In the genomic region with DNA sequence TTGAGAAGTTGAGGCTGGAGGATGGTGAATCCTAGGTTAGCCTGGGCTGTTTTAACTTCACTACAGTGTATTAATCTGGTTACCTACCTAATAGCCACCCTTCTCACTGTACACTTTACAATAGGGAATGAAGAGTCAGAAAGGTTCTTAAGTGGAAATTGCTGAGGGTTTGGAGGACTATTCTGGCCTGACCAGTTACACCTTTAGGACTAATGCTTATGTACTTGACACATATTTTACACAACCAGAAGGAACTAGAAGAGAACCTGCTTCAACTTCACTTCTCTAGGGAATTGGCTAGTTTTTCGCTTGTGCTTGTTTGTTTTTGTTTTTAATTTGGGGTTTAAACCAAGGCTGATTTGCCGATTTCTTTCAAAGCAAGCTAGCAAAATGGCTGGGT, we compare ENCODE assay signal across 38 mouse cellular contexts. TPM values are rescaled to one million over a fixed set of nuclear protein-coding genes. Genes with fewer than 3 reads are reported as not detected.
A peak's percentile ranks its signal among the peaks of the same experiment; 100 is the strongest.
DNase-seq lines count a peak whose midpoint lies in the region; ATAC-seq and TF ChIP-seq lines count a peak whose summit lies in the region.
"Had no signal": no experiment of that assay in that cellular context is flagged by ENCODE, and none has a peak within 500 bp of the region (broad histone marks: within the 10 kb centered on the region; RNA-seq: fewer than 3 reads in every experiment).

No protein-coding gene starts in this region.

- ATAC-seq in lung, embryonic 15.5 days (ENCODE audit: borderline replicate concordance, extremely low read depth, low FRiP score, low TSS enrichment) = no peak
- ATAC-seq: forebrain, postnatal 0 days; midbrain, embryonic 13.5 days; Patski had no signal

- no peak for DNase-seq in gastrocnemius, adult 2 months
- DNase-seq in gastrocnemius, adult 18-20 months (ENCODE audit: low spot score) = no peak
- DNase-seq in lung, adult 2 months = no peak
- DNase-seq in testis, postnatal 14 days (ENCODE audit: low spot score) = no peak
- DNase-seq in spleen, postnatal 10 days (ENCODE audit: low spot score in 2 of 2) = no peak
- DNase-seq: adrenal gland, postnatal 10 days; cerebellum, adult 8-10 months; cerebellum, postnatal 36 days; forebrain, postnatal 0 days; gastrocnemius, postnatal 25 days; heart, adult 11 months; heart, postnatal 4 days; kidney, adult 18-20 months; kidney, postnatal 25 days; retina, postnatal 1 day; right cerebral cortex, postnatal 14 days; thymus, adult 2 months; thymus, postnatal 36 days had no signal

- H3K4me2 ChIP-seq in lung, embryonic 15.5 days = peak overlapping the region; percentile 11; the same call in 1 of the 2 replicates
- H3K4me2 ChIP-seq in myocyte (ENCODE audit: low read depth) = peak overlapping the region; percentile 66
- H3K4me2 ChIP-seq: embryonic facial prominence, embryonic 12.5 days; forebrain, embryonic 12.5 days; hindbrain, embryonic 13.5 days; kidney, embryonic 15.5 days; limb, embryonic 12.5 days; midbrain, embryonic 13.5 days had no signal

- H3K79me2 ChIP-seq in myocyte (ENCODE audit: control insufficient read depth, insufficient read depth) = peaks cover 26% of the 10 kb centered on the region

- TF ChIP-seq POLR2A in lung, adult 2 months (IDR thresholded peaks at IDR 0.05; ENCODE audit: borderline replicate concordance, extremely low read depth, low read depth, low read length) = no peak
- no peak for TF ChIP-seq POLR2A in testis, adult 2 months (IDR thresholded peaks at IDR 0.05; ENCODE audit: control insufficient read depth, low read depth, low read length)
- no peak for TF ChIP-seq POLR2A in myocyte (IDR thresholded peaks at IDR 0.05; ENCODE audit: insufficient read length, low read depth)

- 56% methylated on average over 2 of the region's 2 CpGs for WGBS in lung, embryonic 15.5 days
- 41% methylated on average over 2 of the region's 2 CpGs for WGBS in lung, adult 2 months

- no peak overlapping the region for H3ac ChIP-seq in myocyte (ENCODE audit: control insufficient read depth, insufficient read length)

- peak overlapping the region; percentile 93 for H3K27ac ChIP-seq in gastrocnemius, adult 2 months
- H3K27ac ChIP-seq in lung, embryonic 15.5 days = 0 out of 2 replicates have a peak overlapping the region, but pooled peaks have one; percentile 29
- H3K27ac ChIP-seq in testis, adult 2 months (ENCODE audit: control insufficient read depth, insufficient read depth, low read depth, low read length) = no peak overlapping the region
- H3K27ac ChIP-seq: embryonic facial prominence, embryonic 12.5 days; forebrain, embryonic 12.5 days; hindbrain, embryonic 13.5 days; kidney, embryonic 15.5 days; limb, embryonic 12.5 days; midbrain, embryonic 13.5 days had no signal

- no peaks in the 10 kb centered on the region for H3K27me3 ChIP-seq in lung, embryonic 15.5 days
- H3K27me3 ChIP-seq in testis, adult 2 months (ENCODE audit: control insufficient read depth, insufficient read depth, low read length) = no peaks in the 10 kb centered on the region
- no peaks in the 10 kb centered on the region for H3K27me3 ChIP-seq in myocyte (ENCODE audit: control insufficient read depth, insufficient read depth, insufficient read length)
- H3K27me3 ChIP-seq: embryonic facial prominence, embryonic 12.5 days; forebrain, embryonic 12.5 days; heart, embryonic 12.5 days; hindbrain, embryonic 13.5 days; kidney, embryonic 15.5 days; limb, embryonic 12.5 days; midbrain, embryonic 13.5 days; Patski had no signal

- intact Hi-C loops in gastrocnemius, adult 2 months (cut with DNase I) = loop anchor here (5.0 kb wide), 2 partner anchors 101 to 156 kb away; partner anchors contain the start of genes Rnf168 and Ubxn7

- no peaks in the 10 kb centered on the region for H3K36me3 ChIP-seq in lung, embryonic 15.5 days
- no peaks in the 10 kb centered on the region for H3K36me3 ChIP-seq in testis, adult 2 months (ENCODE audit: control insufficient read depth, insufficient read depth, low read length)
- no peaks in the 10 kb centered on the region for H3K36me3 ChIP-seq in myocyte (ENCODE audit: control insufficient read depth, insufficient read depth)
- H3K36me3 ChIP-seq: embryonic facial prominence, embryonic 12.5 days; forebrain, embryonic 12.5 days; heart, embryonic 12.5 days; hindbrain, embryonic 13.5 days; kidney, embryonic 15.5 days; limb, embryonic 12.5 days; midbrain, embryonic 13.5 days had no signal

- H3K9ac ChIP-seq in lung, embryonic 15.5 days = no peak overlapping the region
- H3K9ac ChIP-seq: embryonic facial prominence, embryonic 12.5 days; forebrain, embryonic 12.5 days; forebrain, postnatal 0 days; heart, embryonic 12.5 days; hindbrain, embryonic 13.5 days; kidney, embryonic 15.5 days; limb, embryonic 12.5 days; midbrain, embryonic 13.5 days had no signal

- no peak for TF ChIP-seq CTCF in gastrocnemius, adult 2 months (IDR thresholded peaks at IDR 0.05)
- no peak for TF ChIP-seq CTCF in lung, adult 2 months (IDR thresholded peaks at IDR 0.05; ENCODE audit: insufficient read depth, low read length)
- TF ChIP-seq CTCF in testis, adult 2 months (IDR thresholded peaks at IDR 0.05; ENCODE audit: control insufficient read depth, insufficient read depth, insufficient replicate concordance, low read depth, low read length) = no peak

- H3K4me1 ChIP-seq in lung, embryonic 15.5 days = peaks cover 24% of the 10 kb centered on the region
- H3K4me1 ChIP-seq in lung, adult 2 months (ENCODE audit: control insufficient read depth, insufficient read depth, low read length) = peaks cover 9% of the 10 kb centered on the region
- H3K4me1 ChIP-seq in testis, adult 2 months (ENCODE audit: control insufficient read depth, insufficient read depth, low read length) = no peaks in the 10 kb centered on the region

- no peaks in the 10 kb centered on the region for H3K9me3 ChIP-seq in lung, embryonic 15.5 days
- H3K9me3 ChIP-seq: embryonic facial prominence, embryonic 12.5 days; forebrain, embryonic 12.5 days; heart, embryonic 12.5 days; hindbrain, embryonic 13.5 days; kidney, embryonic 15.5 days; limb, embryonic 12.5 days; midbrain, embryonic 13.5 days had no signal

- no peak overlapping the region for H3K4me3 ChIP-seq in gastrocnemius, adult 2 months
- no peak overlapping the region for H3K4me3 ChIP-seq in lung, embryonic 15.5 days
- H3K4me3 ChIP-seq in lung, adult 2 months (replicated peaks; ENCODE audit: extremely low read depth, low read depth, low read length) = no peak overlapping the region
- H3K4me3 ChIP-seq in testis, adult 2 months (ENCODE audit: control insufficient read depth, low read depth, low read length) = peak overlapping the region; percentile 53; the same call in 1 of the 2 replicates
- no peak overlapping the region for H3K4me3 ChIP-seq in myocyte
- H3K4me3 ChIP-seq: embryonic facial prominence, embryonic 12.5 days; forebrain, embryonic 12.5 days; heart, embryonic 12.5 days; hindbrain, embryonic 13.5 days; kidney, embryonic 15.5 days; limb, embryonic 12.5 days; midbrain, embryonic 13.5 days had no signal

TF ChIP-seq in myocyte, 11 proteins besides CTCF, POLR2A, EP300 and RAD21:
- no peak for TF ChIP-seq CEBPB (IDR thresholded peaks at IDR 0.05; ENCODE audit: insufficient read depth, poor library complexity, severe bottlenecking)
TF ChIP-seq in myocyte: peak in this region for 0.

RNA-seq across cellular contexts. Expression of gene Pcyt1a, which starts 2.4 kb away (rescaled TPM):
- 100 to 1,000 TPM; 108 to 123 TPM for total RNA-seq in gastrocnemius, adult 2 months (2021)
- total RNA-seq in gastrocnemius, adult 18-20 months (2021) = 100 to 1,000 TPM; 124 to 125 TPM
- 35.6 and 36.1 TPM in 2 replicates for polyA plus RNA-seq in lung, embryonic 15.5 days (2015; fragmentation: Nextera tagmentation; extraction: Ambion mirVana)
- polyA plus RNA-seq in lung, adult 2 months (2012; rRNA removed) = 37.0 and 55.2 TPM in 2 replicates
- 83.0 and 83.7 TPM in 2 replicates for polyA plus RNA-seq in testis, adult 2 months (2012; rRNA removed)
- 23.8 TPM for polyA plus RNA-seq in myocyte (2012; fragmentation: generic; extraction: Trizol)

RNA-seq across cellular contexts. Expression of gene Tctex1d2, which starts 13.6 kb away (rescaled TPM):
- 1 to 10 TPM; 5.3 TPM for total RNA-seq in gastrocnemius, adult 2 months (2021)
- 1 to 10 TPM; 5.2 to 5.5 TPM for total RNA-seq in gastrocnemius, adult 18-20 months (2021)
- polyA plus RNA-seq in lung, embryonic 15.5 days (2015; fragmentation: Nextera tagmentation; extraction: Ambion mirVana) = 23.3 and 25.6 TPM in 2 replicates
- polyA plus RNA-seq in lung, adult 2 months (2012; rRNA removed) = 3.3 and 5.5 TPM in 2 replicates
- polyA plus RNA-seq in testis, adult 2 months (2012; rRNA removed) = 169 and 187 TPM in 2 replicates
- polyA plus RNA-seq in myocyte (2012; fragmentation: generic; extraction: Trizol) = 12.7 TPM

RNA-seq across cellular contexts. Expression of gene Tm4sf19, which starts 32.8 kb away (rescaled TPM):
- total RNA-seq in gastrocnemius, adult 2 months (2021) = not detected
- total RNA-seq in gastrocnemius, adult 18-20 months (2021) = not detected
- not detected in 2 replicates for polyA plus RNA-seq in lung, embryonic 15.5 days (2015; fragmentation: Nextera tagmentation; extraction: Ambion mirVana)
- 0.29 TPM in 1 of 2 replicates, not detected in the other for polyA plus RNA-seq in lung, adult 2 months (2012; rRNA removed)
- polyA plus RNA-seq in testis, adult 2 months (2012; rRNA removed) = 4.0 and 4.4 TPM in 2 replicates
- polyA plus RNA-seq in myocyte (2012; fragmentation: generic; extraction: Trizol) = 0.04 TPM
- total RNA-seq: gastrocnemius, postnatal 25 days; heart, postnatal 4 days; layer of hippocampus, adult 18-20 months; layer of hippocampus, postnatal 10 days; left cerebral cortex, adult 18-20 months; megakaryocyte-erythroid progenitor cell, adult 5-6 weeks; MEL had no signal
- polyA plus RNA-seq: embryonic facial prominence, embryonic 12.5 days; forebrain, embryonic 12.5 days; forebrain, postnatal 0 days; heart, embryonic 12.5 days; heart, postnatal 0 days; hindbrain, embryonic 13.5 days; kidney, embryonic 15.5 days; limb, embryonic 12.5 days; midbrain, embryonic 13.5 days; neural tube, embryonic 14.5 days; Patski; stomach, embryonic 16.5 days had no signal

RNA-seq across cellular contexts. Expression of gene Slc51a, which starts 54.5 kb away (rescaled TPM):
- not detected for total RNA-seq in gastrocnemius, adult 2 months (2021)
- not detected for total RNA-seq in gastrocnemius, adult 18-20 months (2021)
- 0.08 and 0.39 TPM in 2 replicates for polyA plus RNA-seq in lung, embryonic 15.5 days (2015; fragmentation: Nextera tagmentation; extraction: Ambion mirVana)
- polyA plus RNA-seq in lung, adult 2 months (2012; rRNA removed) = 0.11 and 0.17 TPM in 2 replicates
- polyA plus RNA-seq in testis, adult 2 months (2012; rRNA removed) = 0.49 and 0.87 TPM in 2 replicates
- 0.28 TPM for polyA plus RNA-seq in myocyte (2012; fragmentation: generic; extraction: Trizol)
- total RNA-seq: adrenal gland, postnatal 10 days; forebrain, postnatal 0 days; gastrocnemius, postnatal 25 days; layer of hippocampus, adult 18-20 months; layer of hippocampus, postnatal 10 days; left cerebral cortex, adult 18-20 months; left cerebral cortex, postnatal 25 days had no signal
